Mouse (Mus musculus) macrophage (primary cell): ENCODE results near the gene Tmem63a. TPM values are rescaled to one million over a fixed set of nuclear protein-coding genes. Genes with fewer than 3 reads are reported as not detected.
"Not testable (repeated sequence)": the region's sequence is repeated elsewhere in the genome, so short reads cannot be mapped to it uniquely, and the experiment has no call there.

Source experiments
- H3K27ac ChIP-seq: fragments of 350-480 bp; formaldehyde crosslinking; 2 replicates; pipeline ENCODE4 v1.9.0; 2021
- H3K36me3 ChIP-seq: fragments of 350-480 bp; formaldehyde crosslinking; 2 replicates; pipeline ENCODE4 v1.9.0; 2021; ENCODE audit errors: inconsistent target
- H3K4me3 ChIP-seq: fragments of 350-480 bp; formaldehyde crosslinking; 2 replicates; pipeline ENCODE4 v1.9.0; 2021; ENCODE audit errors: inconsistent target
- H3K79me2 ChIP-seq: fragments of 350-480 bp; formaldehyde crosslinking; 2 replicates; pipeline ENCODE4 v1.9.0; 2021; ENCODE audit errors: inconsistent target
- WGBS: methylation state at CpG from one replicate; pipeline ENCODE4 v1.1.7; 2026; ENCODE audit warnings: inconsistent platforms; ENCODE audit not compliant: missing documents; 5-methylcytosine and 5-hydroxymethylcytosine counted together
- polyA plus RNA-seq: library from polyadenylated mRNA; stranded (reverse); fragments of 250-400 nt; gene quantifications from 3 replicates; pipeline ENCODE4 v1.2.4, GENCODE M21; 2018; ENCODE audit warnings: inconsistent platforms

The Tmem63a gene
- polyA plus RNA-seq, 1 experiment from 2014 or later, result 15.0 TPM

- Histone ChIP-seq H3K36me3 (peaks cover 16% of the 10 kb centered on the region; the same call in 1 of the 2 replicates), H3K4me3 (no peak overlapping the region), H3K27ac (no peak overlapping the region), H3K79me2 (no peaks in the 10 kb centered on the region)
- 42% methylated on average over 12 of the region's 20 CpGs for WGBS
Observed at GRCm38 (mm10) chr1:180911653-180912287, 30.4 kb upstream of the Tmem63a start.

GRCm38 (mm10) chr1:180912792-180913191 is 29.4 kb upstream of the Tmem63a start:
- no peaks in the 10 kb centered on the region for H3K79me2 ChIP-seq
- H3K4me3 ChIP-seq, result no peak overlapping the region
- H3K27ac ChIP-seq, result no peak overlapping the region
- WGBS, result 43% methylated on average over 5 of the region's 5 CpGs
- peaks cover 8% of the 10 kb centered on the region; the same call in 1 of the 2 replicates for H3K36me3 ChIP-seq

- Histone ChIP-seq H3K27ac (no peak overlapping the region), H3K36me3 (no peaks in the 10 kb centered on the region), H3K79me2 (no peaks in the 10 kb centered on the region), H3K4me3 (no peak overlapping the region)
- whole genome bisulfite sequencing, result 90% methylated on average over 4 of the region's 4 CpGs
Observed at GRCm38 (mm10) chr1:180913797-180914196, 28.3 kb upstream of the Tmem63a start.

GRCm38 (mm10) chr1:180916425-180916824 is 25.7 kb upstream of the Tmem63a start:
- WGBS, result 91% methylated on average over 11 of the region's 11 CpGs
- H3K36me3 ChIP-seq, result no peaks in the 10 kb centered on the region
- no peaks in the 10 kb centered on the region for H3K79me2 ChIP-seq
- no peak overlapping the region for H3K27ac ChIP-seq
- H3K4me3 ChIP-seq, result no peak overlapping the region

- no peaks in the 10 kb centered on the region for H3K79me2 ChIP-seq
- 0% methylated on average over 1 of the region's 1 CpGs for WGBS
- H3K4me3 ChIP-seq, result no peak overlapping the region
- no peak overlapping the region for H3K27ac ChIP-seq
- H3K36me3 ChIP-seq, result no peaks in the 10 kb centered on the region
Observed at GRCm38 (mm10) chr1:180917053-180917452, 25.1 kb upstream of the Tmem63a start.

- Histone ChIP-seq H3K36me3 (no peaks in the 10 kb centered on the region), H3K4me3 (no peak overlapping the region), H3K27ac (no peak overlapping the region), H3K79me2 (no peaks in the 10 kb centered on the region)
- WGBS, result 76% methylated on average over 8 of the region's 8 CpGs
Observed at GRCm38 (mm10) chr1:180919686-180920085, 22.5 kb upstream of the Tmem63a start.

GRCm38 (mm10) chr1:180922273-180923048 is 19.7 kb upstream of the Tmem63a start:
- no peak overlapping the region for H3K4me3 ChIP-seq
- H3K79me2 ChIP-seq, result no peaks in the 10 kb centered on the region
- peak overlapping the region; percentile 56 for H3K27ac ChIP-seq
- WGBS, result 18% methylated on average over 6 of the region's 6 CpGs
- no peaks in the 10 kb centered on the region for H3K36me3 ChIP-seq

- no peaks in the 10 kb centered on the region for H3K79me2 ChIP-seq
- H3K4me3 ChIP-seq, result no peak overlapping the region
- no peaks in the 10 kb centered on the region for H3K36me3 ChIP-seq
- no peak overlapping the region for H3K27ac ChIP-seq
- WGBS, result 100% methylated on average over 2 of the region's 2 CpGs
Observed at GRCm38 (mm10) chr1:180924737-180925136, 17.4 kb upstream of the Tmem63a start.

- 67% methylated on average over 4 of the region's 4 CpGs for WGBS
- no peaks in the 10 kb centered on the region for H3K79me2 ChIP-seq
- H3K4me3 ChIP-seq, result no peak overlapping the region
- no peak overlapping the region for H3K27ac ChIP-seq
- no peaks in the 10 kb centered on the region for H3K36me3 ChIP-seq
Observed at GRCm38 (mm10) chr1:180926286-180926685, 15.9 kb upstream of the Tmem63a start.

- Histone ChIP-seq H3K4me3 (no peak overlapping the region), H3K36me3 (no peaks in the 10 kb centered on the region), H3K79me2 (no peaks in the 10 kb centered on the region), H3K27ac (no peak overlapping the region)
- WGBS, result 83% methylated on average over 2 of the region's 2 CpGs
Observed at GRCm38 (mm10) chr1:180929599-180929998, 12.5 kb upstream of the Tmem63a start.

GRCm38 (mm10) chr1:180931106-180931505 is 11.0 kb upstream of the Tmem63a start:
- Histone ChIP-seq H3K79me2 (no peaks in the 10 kb centered on the region), H3K4me3 (no peak overlapping the region), H3K36me3 (no peaks in the 10 kb centered on the region), H3K27ac (no peak overlapping the region)
- WGBS, result 75% methylated on average over 3 of the region's 3 CpGs

- 76% methylated on average over 6 of the region's 6 CpGs for WGBS
- Histone ChIP-seq H3K27ac (no peak overlapping the region), H3K79me2 (no peaks in the 10 kb centered on the region), H3K4me3 (no peak overlapping the region), H3K36me3 (no peaks in the 10 kb centered on the region)
Observed at GRCm38 (mm10) chr1:180933659-180934058, 8.5 kb upstream of the Tmem63a start.

- H3K36me3 ChIP-seq, result no peaks in the 10 kb centered on the region
- H3K79me2 ChIP-seq, result no peaks in the 10 kb centered on the region
- H3K4me3 ChIP-seq, result no peak within 1 kb of the TSS
- H3K27ac ChIP-seq, result no peak within 1 kb of the TSS
- WGBS, result 91% methylated on average over 21 of the region's 21 CpGs
Observed at GRCm38 (mm10) chr1:180934467-180935419, 7.4 kb upstream of the Tmem63a start, which contains the start of gene Lefty1. TSS of gene Lefty1 (plus strand) at chr1:180935022.

- 31% methylated on average over 25 of the region's 41 CpGs for WGBS
- not testable (repeated sequence) for H3K79me2 ChIP-seq, H3K4me3 ChIP-seq, H3K36me3 ChIP-seq, H3K27ac ChIP-seq
Observed at GRCm38 (mm10) chr1:180936610-180937398, 5.3 kb upstream of the Tmem63a start.
